Comparison of ENCODE assay signal across 8 mouse cellular contexts in the genomic region with DNA sequence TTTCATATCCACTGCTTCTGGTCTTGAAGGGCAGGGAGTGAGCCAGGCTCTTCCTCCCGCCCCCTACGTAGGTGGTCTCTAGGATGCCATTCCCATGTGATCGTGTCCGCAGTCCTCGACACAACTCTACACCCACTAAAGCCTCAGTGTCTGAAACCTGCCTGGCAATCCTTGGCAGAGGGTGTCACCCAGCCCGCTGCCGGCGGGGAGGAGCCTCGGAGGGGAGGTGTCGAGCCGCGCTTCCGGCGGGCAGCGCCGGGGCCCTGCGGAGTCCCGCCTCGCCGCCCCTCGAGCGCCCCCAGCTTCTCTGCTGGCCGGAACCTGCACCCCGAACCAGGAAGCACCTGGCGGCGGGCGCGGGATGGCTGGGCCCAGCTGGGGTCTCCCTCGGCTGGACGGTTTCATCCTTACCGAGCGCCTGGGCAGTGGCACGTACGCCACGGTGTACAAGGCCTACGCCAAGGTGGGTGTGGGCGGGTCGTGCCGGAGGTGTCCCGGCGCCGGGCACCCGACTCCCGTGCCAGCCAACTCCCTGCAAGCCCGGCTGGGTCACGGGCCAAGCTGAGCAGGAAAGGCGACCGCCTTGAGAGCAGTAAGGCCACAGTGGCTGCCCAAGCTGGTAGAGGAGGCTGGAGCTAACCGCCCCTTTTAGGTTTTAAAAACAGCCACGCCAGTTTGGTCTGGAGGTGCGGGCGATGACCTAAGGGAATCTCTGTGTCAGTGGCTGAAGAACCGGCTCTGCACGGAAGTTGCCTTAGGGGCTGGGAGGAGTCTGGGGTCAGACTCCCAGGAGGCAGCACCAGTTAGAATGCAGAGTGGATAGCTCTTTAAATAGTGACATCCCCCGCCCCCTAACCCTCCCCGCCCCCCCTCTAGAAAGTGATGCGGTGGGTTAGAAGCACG. TPM values are rescaled to one million over a fixed set of nuclear protein-coding genes. Genes with fewer than 3 reads are reported as not detected.
DNase-seq lines count a peak whose midpoint lies in the region; ATAC-seq and TF ChIP-seq lines count a peak whose summit lies in the region.

Ulk3 (plus strand) TSS at position 229 of the 903 bp plus-strand sequence.

- peak; percentile 90 for ATAC-seq in megakaryocyte-erythroid progenitor cell, adult 5-6 weeks (replicated peaks; ENCODE audit: low FRiP score, low TSS enrichment, poor library complexity, severe bottlenecking)

- peak; percentile 49; the same call in 1 of the 2 replicates for TF ChIP-seq POLR2A in cortical plate, adult 2 months (IDR thresholded peaks at IDR 0.05; ENCODE audit: extremely low read depth, insufficient read depth, low read length)

- H3K27ac ChIP-seq in cortical plate, adult 2 months (ENCODE audit: insufficient read depth, low read length): peak within 1 kb of the TSS; percentile 71

- no peaks in the 10 kb centered on the region for H3K4me1 ChIP-seq in cortical plate, adult 2 months (ENCODE audit: control insufficient read depth, insufficient read depth, low read length)

- intact Hi-C loops in left cerebral cortex, postnatal 14 days (cut with DNase I): loop anchor here (5.0 kb wide), 2 partner anchors 37 to 158 kb away; partner anchors contain the start of gene Mpi

- DNase-seq in adipocyte (ENCODE audit: low spot score): peak; percentile 74
- peak; percentile 70 for DNase-seq in gastrocnemius, postnatal 10 days
- peak; percentile 87 for DNase-seq in induced T-regulatory cell, adult 2 months (ENCODE audit: low read depth)
- peak in 1 of 2 experiments; percentile 75 for DNase-seq in left cerebral cortex, postnatal 14 days (ENCODE audit: low spot score in 2 of 2)
- DNase-seq in right cerebral cortex, postnatal 14 days: peak; percentile 74
- peak; percentile 77 for DNase-seq in urinary bladder, postnatal 25 days (ENCODE audit: low spot score)

- TF ChIP-seq CTCF in cortical plate, adult 2 months (IDR thresholded peaks at IDR 0.05; ENCODE audit: extremely low read depth, insufficient read depth, low read length): no peak

- peak within 1 kb of the TSS; percentile 78 for H3K4me3 ChIP-seq in cortical plate, adult 2 months (ENCODE audit: insufficient read depth, low read length)

RNA-seq across cellular contexts. Expression of gene Ulk3, which starts in this region (rescaled TPM):
- polyA plus RNA-seq in cortical plate, adult 2 months (2012; rRNA removed): 54.5 and 59.9 TPM in 2 replicates
- total RNA-seq in gastrocnemius, postnatal 10 days (2021): 10 to 100 TPM in 1 of 2 experiments, 1 to 10 TPM in 1; 7.6 to 12.2 TPM
- 10 to 100 TPM; 30.0 to 34.2 TPM for total RNA-seq in left cerebral cortex, postnatal 14 days (2021)
- 8.7 and 16.7 TPM in 2 replicates for total RNA-seq in megakaryocyte-erythroid progenitor cell, adult 5-6 weeks (2014; fragmentation: Nextera tagmentation)
- total RNA-seq in megakaryocyte-erythroid progenitor cell, adult 5-6 weeks (2017): 2.6 and 3.8 TPM in 2 replicates
